Mouse (Mus musculus): ENCODE results near the gene Pnpla3.

DNA sequence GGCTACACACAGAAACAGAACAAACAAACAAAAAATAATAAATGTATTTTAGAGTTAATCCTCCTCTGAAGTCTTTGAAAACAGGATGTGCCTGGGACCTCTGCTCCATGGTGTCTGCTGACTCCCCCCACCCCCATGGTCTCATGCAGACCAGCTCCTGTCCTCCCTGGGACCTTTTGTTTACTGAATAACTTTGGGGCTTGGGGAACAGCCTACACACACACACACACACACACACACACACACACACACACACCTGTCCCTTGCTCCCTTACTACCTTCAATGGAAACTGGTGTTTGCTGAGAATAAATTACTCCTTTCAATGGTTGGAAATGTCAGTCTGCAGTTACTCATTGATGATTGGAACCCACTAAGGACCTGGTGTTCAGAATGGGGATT lies 48.4 kb downstream of the Pnpla3 start:
- TF ChIP-seq CTCF (IDR thresholded peaks at IDR 0.05; ENCODE audit: low read depth), result no peak
- no peak for TF ChIP-seq EP300 (IDR thresholded peaks at IDR 0.05; ENCODE audit: low read depth)
